Mouse (Mus musculus) NIH3T3 (cell line): Measurements from ENCODE around the gene Ttc39b.
A peak's percentile ranks its signal among the peaks of the same experiment; 100 is the strongest.

Experiments used
- DNase-seq: peaks from one replicate; pipeline ENCODE4 v3.0.0-alpha.2; 2012; ENCODE audit warnings: low read depth

Ttc39b gene

DNA sequence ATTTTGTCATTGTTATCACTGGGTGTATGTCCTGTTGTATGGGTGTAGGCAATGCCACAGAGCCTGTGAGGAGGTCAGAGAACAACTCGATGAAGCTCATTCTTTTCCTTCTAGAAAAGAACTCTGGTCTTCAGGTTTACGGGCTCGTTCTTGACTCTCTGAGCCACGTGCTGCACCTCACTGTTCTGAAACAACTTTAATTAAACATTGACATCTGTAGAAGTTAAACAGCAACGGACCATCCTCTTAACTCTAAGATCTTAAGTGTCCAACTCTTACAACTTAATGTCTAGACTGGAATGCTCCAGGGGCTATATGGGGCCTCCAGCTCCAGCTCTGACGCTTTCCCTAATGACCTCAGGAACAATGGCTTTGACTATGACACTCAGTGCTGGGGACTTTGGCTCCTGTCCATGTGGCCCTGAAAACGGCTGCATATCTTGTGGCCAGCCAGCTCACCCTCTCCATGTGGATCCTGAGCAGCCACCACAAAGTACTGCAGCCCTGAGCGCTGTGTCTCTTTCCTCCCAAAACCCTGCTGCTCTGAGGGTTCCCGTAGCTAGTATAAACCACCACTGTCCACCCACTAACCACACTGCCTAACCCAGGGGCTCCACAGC, 95.3 kb downstream of the Ttc39b start:
- no peak for DNase-seq

DNA sequence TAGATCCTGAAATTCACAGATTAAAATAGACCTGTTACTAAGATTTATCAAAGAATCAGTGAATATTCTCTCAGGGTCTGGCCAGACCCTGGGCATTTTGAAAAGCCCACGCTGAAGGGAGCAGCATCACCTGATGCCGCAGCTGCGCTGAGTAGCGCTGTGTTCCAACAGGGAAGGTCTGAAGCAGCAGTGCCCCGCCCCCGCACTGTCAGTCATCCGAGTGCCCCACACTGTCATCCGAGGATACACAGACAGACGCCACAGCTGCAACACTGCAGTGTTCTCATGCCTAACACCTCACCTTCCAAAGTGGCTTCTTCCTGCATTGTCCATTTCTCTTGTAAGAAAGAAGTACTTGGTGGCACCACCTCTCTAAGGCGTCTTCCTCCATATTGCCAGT, 96.0 kb downstream of the Ttc39b start:
- DNase-seq, result no peak

DNA sequence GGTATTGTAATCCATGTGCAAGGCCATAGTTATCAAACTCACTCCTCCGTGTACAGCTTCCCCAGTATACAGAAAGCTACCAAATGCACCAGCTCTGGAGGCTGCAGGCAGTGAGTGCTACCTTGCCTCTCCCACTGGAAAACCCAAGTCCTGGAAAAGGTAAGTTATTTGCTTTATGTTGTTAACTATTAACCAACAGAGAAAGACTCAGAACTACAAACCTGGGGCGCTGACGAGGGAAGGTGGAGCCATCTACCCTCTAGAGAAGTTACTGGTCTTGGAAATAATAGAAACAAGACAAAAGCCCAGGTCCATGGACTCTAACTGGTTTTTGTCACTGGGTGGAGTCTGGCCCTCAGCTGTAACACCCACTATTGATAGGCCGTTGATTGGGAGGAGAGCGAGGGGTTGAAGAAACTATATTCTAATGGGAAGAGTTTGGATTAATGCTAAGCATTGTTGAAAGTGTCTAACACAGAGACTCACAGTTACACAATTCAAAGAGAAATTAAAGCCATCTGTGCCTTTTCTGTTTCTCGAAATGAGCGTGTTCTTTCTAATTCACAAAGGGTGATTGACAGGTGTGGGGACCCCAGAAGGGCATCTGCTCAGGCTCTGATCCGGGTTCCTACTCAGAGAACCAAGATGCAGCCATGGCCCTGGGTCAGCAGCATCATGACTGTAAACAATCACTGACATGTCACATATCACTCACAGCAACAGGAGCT, 98.3 kb downstream of the Ttc39b start:
- no peak for DNase-seq

DNA sequence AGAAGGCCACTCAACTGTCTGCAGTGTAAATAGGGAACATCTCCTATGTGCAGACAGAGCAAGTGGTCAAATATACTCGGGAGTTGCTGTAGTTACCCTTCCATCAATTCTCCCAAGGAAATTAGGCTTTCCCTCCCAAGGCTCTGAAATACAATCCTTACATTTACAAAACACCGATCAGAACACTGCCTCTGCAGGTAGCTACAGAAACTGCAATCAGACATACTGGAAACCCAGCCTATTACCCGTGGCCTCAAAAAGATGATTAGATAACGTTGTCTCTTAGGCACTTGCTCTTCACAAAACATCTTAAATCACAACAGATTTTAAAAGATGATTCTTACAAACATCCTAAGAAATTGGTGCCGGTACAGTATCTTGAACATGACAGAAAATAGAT, 99.8 kb downstream of the Ttc39b start:
- peak; percentile 42 for DNase-seq

DNA sequence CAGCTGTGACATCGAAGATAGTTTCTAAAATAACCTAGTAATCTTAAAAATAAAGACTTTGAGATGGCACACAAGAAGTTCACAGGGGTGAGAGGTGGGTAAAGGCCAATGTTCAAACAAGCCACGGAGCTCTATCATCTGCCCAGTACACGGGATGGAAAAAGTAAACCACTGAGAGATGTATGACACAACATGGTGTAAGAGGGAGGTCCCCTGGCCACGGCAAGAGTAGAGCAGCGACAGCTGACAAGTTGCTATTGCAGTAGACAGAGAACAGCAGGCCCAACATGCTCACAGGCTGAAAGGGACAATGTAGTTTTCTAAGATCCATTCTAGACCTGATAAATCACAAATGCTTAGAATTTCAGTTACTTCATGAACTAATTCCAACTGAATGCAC, 100.9 kb downstream of the Ttc39b start:
- DNase-seq, result no peak

DNA sequence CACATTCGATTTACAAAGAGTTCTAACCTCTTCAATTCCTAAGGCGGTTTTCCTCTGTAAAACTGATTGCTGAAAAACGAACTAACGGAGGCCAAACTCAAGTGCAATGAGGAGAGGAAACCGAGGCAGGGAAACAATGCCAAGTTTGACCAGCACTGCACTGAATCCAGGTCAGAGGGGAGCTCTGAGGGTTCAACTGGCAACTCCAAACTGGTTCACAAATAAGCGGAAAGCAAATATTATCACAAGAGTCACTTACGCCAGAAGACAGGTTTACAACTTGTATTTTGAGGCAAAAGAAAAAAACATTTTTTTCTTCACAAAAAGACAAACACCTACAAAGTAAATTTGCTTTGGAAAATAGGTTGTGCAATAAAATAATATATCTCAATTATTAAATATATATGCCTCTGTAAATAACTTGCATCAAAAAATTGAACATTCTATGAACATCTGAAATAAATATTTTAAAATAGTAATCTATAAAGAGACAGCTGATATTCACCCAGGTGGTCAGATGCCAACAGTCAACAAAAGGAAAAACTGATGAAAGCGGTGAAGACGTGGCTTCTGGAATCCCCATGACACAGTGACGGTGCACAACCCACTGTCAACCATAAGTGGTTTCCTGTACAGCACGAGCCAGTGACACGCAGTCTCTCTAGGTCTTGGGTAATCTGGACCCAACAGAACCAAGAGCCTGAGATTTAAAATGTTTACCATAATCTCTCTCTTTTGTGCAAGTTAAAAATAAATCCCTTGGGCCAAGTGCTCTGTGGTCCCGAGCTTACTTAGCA, 103.1 kb downstream of the Ttc39b start:
- DNase-seq, result no peak

DNA sequence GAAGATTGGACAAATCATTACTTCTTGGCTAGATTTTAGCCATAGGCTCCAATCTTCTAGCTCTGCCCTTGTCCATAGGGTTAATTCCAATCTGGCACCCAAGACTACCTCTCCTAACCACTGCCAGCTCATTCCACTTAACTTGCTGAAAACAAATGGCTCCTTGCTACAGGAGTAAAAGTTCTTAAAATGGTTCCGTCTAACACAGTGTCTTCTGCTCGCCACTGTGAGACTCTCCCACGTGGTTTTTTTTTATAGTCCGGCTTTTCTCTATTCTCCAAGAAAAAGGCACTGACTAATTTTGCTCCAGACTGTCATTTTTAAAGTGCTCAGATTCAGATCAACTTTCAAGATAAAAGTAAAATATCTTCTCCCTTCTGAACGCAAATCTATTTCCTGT, 104.8 kb downstream of the Ttc39b start:
- no peak for DNase-seq

DNA sequence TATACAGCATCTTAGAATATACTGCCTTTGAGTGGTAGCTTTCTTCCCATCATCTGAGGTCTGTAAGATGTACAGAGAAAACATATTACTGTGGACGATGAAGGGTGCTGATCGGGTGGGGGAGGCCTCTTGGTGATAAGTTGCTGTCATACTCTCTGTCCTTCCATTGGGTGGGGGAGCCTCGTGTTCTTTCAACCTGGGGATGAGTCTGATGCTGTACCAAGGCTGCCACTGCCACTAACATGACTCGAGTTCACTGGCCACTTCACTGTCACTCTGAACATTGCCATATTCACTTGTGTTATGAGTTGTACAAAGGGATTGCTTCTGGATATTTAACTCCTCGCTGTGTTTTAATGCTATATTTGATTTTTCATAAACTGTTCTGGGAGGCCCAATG, 106.9 kb downstream of the Ttc39b start:
- no peak for DNase-seq

DNA sequence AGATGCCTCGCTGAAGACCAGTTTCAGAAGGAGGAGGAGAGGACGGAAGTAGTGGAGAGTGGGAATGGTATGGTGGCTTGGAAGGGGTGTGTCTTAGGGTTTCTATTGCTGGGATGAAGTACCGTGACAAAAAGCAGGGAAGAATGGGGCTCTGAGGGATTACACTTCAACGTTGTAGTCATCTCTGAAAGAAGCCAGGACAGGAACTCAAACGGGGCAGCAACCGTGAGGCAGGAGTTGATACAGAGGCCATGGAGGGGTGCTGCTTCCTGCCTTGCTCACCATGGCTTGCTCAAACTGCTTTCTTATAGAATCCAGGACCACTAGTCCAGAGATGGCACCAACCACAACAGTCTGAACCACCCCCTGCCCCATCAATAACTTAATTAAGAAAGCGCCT, 107.7 kb downstream of the Ttc39b start:
- DNase-seq, result no peak

DNA sequence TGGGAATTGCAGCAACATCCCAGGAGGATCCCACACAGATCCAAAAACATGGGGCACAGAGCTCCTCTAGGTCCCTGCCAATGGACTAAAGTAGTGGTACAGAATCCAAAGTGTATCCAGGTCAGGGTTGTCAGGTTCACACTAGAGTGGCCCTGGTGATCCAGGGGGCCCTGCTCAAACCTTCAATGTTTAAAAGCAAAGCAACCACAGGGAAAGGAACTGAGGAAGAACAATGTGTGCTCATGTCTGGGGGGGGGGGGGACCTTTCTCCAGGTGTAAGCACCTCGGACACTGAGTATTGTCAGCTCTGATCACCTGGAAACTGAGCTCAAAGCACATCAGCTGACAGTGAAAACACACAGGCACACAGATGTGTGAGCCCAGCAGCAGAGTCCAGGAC, 108.3 kb downstream of the Ttc39b start:
- DNase-seq, result no peak

DNA sequence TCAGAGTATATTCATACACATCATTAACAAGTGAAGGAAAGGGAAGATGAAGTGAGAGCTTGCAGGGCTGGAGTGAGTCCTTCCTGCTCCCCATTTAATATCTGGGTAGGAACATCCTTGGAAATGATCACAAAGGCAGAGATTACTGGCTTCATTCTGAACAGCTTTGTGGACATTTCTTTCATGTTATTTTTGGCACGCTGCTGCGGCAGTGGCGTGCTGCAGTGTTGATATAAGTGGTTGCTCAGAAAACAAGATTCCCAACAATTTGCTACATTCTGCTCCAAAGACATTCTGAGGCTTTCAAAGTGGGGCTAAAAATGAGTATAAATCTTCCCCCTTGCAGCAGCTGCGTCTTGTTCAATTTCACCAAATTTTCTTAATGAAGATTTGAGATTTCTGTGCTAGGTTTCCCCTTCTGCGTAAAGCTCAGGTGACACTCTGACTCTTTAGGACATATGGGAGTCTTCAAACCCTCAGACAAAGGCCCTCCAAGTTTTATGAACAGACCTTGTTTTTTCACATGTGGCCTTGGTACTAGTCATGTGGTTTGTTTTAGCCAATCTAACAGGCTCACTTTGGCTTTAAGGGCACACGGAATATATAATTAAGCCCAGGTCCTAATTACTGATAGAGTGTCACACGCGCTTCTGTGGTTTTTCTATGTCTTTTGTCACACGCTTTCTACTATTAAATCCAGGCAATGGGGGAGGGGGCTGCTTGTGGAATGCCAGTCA, 109.1 kb downstream of the Ttc39b start:
- DNase-seq, result peak; percentile 91

DNA sequence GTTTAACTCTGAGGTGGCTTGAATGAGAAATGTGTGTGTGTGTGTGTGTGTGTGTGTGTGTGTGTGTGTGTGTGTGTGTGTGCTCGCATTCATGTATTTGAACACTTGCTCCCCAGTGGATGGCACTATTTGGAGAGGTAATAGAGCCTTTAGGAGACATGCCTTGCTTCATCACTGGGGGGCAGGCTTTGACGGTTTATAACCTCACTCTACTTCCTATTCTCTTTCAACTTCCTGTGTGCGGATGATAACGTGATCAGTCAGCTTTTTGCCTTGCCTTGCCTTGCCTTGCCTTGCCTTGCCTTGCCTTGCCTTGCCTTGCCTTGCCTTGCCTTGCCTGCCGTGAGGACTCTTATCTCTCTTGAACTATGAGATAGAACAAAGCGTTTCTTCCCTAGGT, 110.3 kb downstream of the Ttc39b start:
- no peak for DNase-seq

DNA sequence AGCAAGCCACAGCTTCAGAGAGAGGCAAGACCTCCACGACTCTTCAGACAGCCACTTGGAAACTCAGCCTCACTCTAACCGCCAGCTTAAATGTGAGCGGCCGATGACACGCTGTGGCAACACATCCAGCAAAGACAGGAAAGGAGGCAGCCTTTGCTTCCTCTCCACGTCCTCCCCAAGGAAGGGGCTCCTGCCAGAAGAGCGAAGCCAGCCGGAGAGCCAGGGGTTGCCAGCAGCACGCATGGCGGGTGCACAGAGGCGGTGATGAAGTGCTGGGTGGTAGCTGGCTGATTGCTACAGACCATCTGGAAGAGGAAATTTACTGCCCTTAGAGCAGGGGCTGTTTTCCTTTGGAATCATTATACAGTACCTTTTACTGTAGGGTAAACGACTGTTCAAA, 112.3 kb downstream of the Ttc39b start:
- DNase-seq, result no peak

DNA sequence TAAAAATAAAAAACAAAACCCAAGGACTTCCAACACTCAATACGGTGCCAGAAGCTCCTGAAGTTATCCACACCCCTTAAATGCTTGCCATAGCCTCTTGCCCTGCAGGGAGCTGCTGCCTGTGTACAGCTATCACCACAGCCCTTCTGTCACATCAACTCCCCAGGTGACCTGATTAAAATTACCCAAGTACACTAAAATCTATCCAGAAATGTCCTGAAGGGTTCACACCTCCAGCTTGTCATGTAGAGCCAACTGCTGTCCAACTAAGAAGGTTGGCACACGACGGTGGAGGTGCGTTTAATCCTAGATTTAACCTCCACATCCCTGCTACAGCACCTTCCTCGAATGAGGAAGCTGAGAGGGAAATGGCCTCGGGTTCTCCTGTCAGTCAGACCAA, 113.6 kb downstream of the Ttc39b start:
- no peak for DNase-seq

DNA sequence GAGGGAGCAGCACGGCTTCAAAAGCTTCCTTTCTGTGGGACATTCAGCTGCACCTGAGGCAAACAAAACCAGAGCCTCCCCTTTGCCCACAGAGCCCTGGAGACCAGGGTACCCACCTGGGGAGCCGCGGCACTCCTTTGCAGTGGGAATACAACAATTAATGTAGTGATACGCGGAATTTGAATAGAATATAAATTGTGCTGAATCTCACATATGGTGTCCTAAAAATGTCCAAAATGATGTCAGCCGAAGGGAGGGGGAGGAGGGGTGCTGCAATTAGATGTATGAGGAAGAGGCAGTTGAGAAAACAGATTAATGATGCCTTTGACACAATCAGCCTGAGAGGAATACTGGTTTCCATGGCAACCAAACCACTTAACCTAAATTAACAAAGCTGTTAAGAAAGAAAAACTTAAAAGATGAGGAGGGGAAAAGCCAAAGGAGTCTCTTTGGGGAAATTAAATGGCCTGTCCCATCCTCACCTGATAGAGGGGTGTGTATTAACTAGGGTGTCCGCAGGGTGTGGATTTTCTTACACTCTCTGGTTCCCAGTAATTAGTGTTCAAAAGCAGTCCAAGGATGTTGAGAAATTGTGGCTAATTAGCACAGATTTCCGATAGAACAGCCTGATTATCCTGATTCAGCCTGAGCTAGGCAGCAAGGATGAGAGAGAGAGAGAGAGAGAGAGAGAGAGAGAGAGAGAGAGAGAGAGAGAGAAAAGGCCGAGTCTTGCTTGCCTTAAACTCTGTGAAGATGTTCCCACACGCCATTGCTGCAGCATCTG, 117.1 kb downstream of the Ttc39b start:
- DNase-seq, result no peak

DNA sequence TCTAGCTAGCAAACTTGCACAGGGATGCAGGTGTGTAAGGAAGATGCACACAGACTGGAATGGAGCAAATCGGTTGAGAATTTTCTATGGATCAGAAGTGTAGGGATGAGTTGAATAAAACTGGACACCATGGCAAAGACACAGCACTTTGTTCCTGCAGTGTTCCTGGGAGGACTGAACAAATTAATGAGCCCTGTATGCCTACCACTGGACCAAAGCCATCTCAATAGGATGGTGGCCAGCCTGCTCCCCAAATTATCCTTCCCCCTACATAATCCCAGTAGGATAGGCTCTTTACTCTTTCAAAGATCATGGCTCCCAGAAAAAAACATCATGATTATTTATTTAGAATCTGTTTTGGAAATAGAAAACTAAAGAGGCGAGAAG, 117.6 kb downstream of the Ttc39b start:
- DNase-seq, result no peak

DNA sequence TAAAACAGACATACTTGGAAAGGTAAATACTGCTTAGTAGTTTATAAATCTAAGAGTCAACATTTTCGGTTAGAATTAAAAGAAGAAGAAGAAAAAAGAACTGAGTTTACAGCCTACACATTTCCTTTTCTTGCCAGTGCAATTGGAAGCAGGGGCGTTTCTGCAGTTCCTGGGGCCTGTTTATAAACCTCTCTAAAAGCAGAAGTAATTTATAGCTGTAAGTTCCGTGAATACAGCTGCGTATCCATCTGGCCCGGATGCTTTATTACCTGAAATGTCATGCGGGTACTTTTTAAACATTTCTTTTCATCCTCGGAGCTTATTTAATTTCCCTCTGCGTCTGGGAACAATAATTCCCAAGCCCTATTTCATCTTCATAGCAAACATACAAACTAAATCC, 124.7 kb downstream of the Ttc39b start:
- no peak for DNase-seq

DNA sequence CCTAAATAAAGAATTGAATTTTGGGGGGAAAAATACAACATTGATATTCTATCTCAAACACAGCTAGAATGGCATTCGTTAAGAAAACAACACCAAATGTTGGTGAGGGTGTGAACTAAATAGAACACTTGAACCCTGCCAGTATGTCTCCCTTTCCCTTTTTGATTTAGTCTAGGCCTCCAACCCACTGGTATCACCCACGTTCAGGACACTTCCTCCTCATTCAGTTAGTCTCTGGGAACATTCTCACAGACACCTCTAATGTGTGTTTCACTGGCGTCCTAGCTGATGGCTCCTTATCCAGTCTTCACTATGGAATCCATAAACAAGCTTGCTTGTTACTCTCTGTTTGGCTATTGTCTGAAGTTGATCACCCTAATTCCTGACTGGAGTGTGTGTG, 125.9 kb downstream of the Ttc39b start:
- no peak for DNase-seq

DNA sequence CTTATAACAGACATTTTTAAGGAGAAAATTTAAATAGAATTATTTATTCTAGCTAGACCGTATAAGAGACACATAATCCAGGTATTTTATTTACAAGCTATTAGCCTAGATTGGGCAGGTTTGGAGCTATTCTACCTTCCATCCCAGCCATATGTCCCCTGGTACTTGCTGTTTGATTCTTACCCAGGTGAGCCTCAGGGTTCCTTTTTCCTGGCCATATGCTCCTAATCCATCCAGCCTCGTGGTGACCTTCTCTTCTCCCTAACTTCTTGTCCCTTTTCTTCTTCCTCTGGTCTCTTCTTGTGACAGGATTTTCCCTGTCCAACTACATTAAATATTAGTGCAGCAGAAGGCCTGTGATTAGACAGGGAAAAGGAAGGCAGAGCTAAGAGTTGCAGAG, 134.3 kb downstream of the Ttc39b start:
- no peak for DNase-seq

DNA sequence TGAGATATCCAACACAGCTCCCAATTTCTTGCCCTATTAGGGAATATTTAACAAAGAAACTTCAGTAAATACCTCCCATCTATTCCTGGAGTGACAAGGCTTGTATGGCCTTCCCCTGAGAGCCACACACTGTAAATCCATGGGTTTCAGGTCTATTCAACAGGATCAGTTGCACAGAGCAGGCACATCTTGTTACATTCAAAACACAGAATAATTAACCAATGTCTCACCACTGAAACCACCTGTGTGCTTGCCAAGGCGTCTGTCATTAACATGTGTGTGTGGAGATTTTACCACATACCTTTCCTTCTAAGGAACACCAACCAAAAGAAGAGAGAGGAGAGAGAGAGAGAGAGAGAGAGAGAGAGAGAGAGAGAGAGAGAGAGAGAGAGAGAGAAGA, 136.7 kb downstream of the Ttc39b start:
- no peak for DNase-seq

DNA sequence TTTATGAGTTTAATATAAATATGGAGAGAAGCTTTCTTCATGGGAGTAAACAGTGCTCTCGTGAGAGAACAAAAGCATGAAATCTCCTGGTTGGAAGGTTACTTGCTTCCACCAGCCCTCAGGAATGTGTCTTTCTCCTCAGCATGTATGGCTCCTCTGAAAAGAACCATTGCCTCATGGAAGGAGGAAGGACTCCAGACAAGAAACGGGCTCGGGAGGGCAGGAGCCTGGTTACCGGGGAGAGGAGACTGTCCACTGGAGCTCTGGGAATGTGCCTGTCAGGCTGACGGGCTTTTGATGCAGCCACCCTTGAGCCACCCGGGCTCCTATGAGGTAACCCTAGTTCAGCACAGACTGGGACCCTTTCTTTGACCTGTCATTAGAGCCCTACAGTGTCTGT, 137.6 kb downstream of the Ttc39b start:
- no peak for DNase-seq
